Mouse (Mus musculus): ENCODE measurements around the gene Glis3.

The Glis3 gene

GRCm38 (mm10) chr19:28500975-28501374, 178.9 kb downstream of the Glis3 start:
- in situ Hi-C loops (cut with MboI; ENCODE audit: unreplicated experiment in 2 of 2): no loop called here

- in situ Hi-C loops (cut with MboI; ENCODE audit: unreplicated experiment in 2 of 2): no loop called here
Measured at GRCm38 (mm10) chr19:28500505-28500904, 179.4 kb downstream of the Glis3 start.

GRCm38 (mm10) chr19:28499786-28500185, 180.1 kb downstream of the Glis3 start:
- in situ Hi-C loops (cut with MboI; ENCODE audit: unreplicated experiment in 2 of 2): no loop called here

- in situ Hi-C loops (cut with MboI; ENCODE audit: unreplicated experiment in 2 of 2): no loop called here
Measured at GRCm38 (mm10) chr19:28495926-28496325, 184.0 kb downstream of the Glis3 start.

GRCm38 (mm10) chr19:28493605-28494260, 186.1 kb downstream of the Glis3 start:
- in situ Hi-C loops (cut with MboI; ENCODE audit: unreplicated experiment in 2 of 2): no loop called here

GRCm38 (mm10) chr19:28478055-28478454, 201.8 kb downstream of the Glis3 start:
- in situ Hi-C loops (cut with MboI; ENCODE audit: unreplicated experiment in 2 of 2): no loop called here

GRCm38 (mm10) chr19:28477326-28477863, 202.5 kb downstream of the Glis3 start:
- in situ Hi-C loops (cut with MboI; ENCODE audit: unreplicated experiment in 2 of 2): no loop called here

- in situ Hi-C loops (cut with MboI; ENCODE audit: unreplicated experiment in 2 of 2): no loop called here
Measured at GRCm38 (mm10) chr19:28473621-28474020, 206.3 kb downstream of the Glis3 start.

- in situ Hi-C loops (cut with MboI; ENCODE audit: unreplicated experiment in 2 of 2): no loop called here
Measured at GRCm38 (mm10) chr19:28471144-28471543, 208.7 kb downstream of the Glis3 start.

- in situ Hi-C loops (cut with MboI; ENCODE audit: unreplicated experiment in 2 of 2): no loop called here
Measured at GRCm38 (mm10) chr19:28465779-28466178, 214.1 kb downstream of the Glis3 start.

- in situ Hi-C loops (cut with MboI; ENCODE audit: unreplicated experiment in 2 of 2): no loop called here
Measured at GRCm38 (mm10) chr19:28454331-28454730, 225.5 kb downstream of the Glis3 start.

- in situ Hi-C loops (cut with MboI; ENCODE audit: unreplicated experiment in 2 of 2): no loop called here
Measured at GRCm38 (mm10) chr19:28452951-28453520, 226.8 kb downstream of the Glis3 start.

GRCm38 (mm10) chr19:28448811-28449210, 231.1 kb downstream of the Glis3 start:
- in situ Hi-C loops (cut with MboI; ENCODE audit: unreplicated experiment in 2 of 2): no loop called here

- in situ Hi-C loops (cut with MboI; ENCODE audit: unreplicated experiment in 2 of 2): no loop called here
Measured at GRCm38 (mm10) chr19:28442161-28442560, 237.7 kb downstream of the Glis3 start.

- in situ Hi-C loops (cut with MboI; ENCODE audit: unreplicated experiment in 2 of 2): no loop called here
Measured at GRCm38 (mm10) chr19:28436457-28437148, 243.3 kb downstream of the Glis3 start.

- in situ Hi-C loops (cut with MboI; ENCODE audit: unreplicated experiment in 2 of 2): no loop called here
Measured at GRCm38 (mm10) chr19:28428220-28428816, 251.6 kb downstream of the Glis3 start.

GRCm38 (mm10) chr19:28424180-28424579, 255.7 kb downstream of the Glis3 start:
- in situ Hi-C loops (cut with MboI; ENCODE audit: unreplicated experiment in 2 of 2): no loop called here

- in situ Hi-C loops (cut with MboI; ENCODE audit: unreplicated experiment in 2 of 2): no loop called here
Measured at GRCm38 (mm10) chr19:28422939-28423338, 256.9 kb downstream of the Glis3 start.

GRCm38 (mm10) chr19:28416069-28416468, 263.8 kb downstream of the Glis3 start:
- in situ Hi-C loops (cut with MboI; ENCODE audit: unreplicated experiment in 2 of 2): no loop called here

GRCm38 (mm10) chr19:28408787-28409186, 271.1 kb downstream of the Glis3 start:
- in situ Hi-C loops (cut with MboI; ENCODE audit: unreplicated experiment in 2 of 2): no loop called here

GRCm38 (mm10) chr19:28402956-28403355, 276.9 kb downstream of the Glis3 start:
- in situ Hi-C loops (cut with MboI; ENCODE audit: unreplicated experiment in 2 of 2): no loop called here
